Mouse (Mus musculus) E14TG2a.4 (cell line): ENCODE data around the gene Loxl1.
A peak's percentile ranks its signal among the peaks of the same experiment; 100 is the strongest.

Experiments
- H3K27me3 ChIP-seq: 2 replicates; pipeline ENCODE4 v1.6.1; 2014; ENCODE audit warnings: low read length, control low read depth; ENCODE audit not compliant: insufficient read depth
- H3K36me3 ChIP-seq: 2 replicates; pipeline ENCODE4 v1.6.1; 2014; ENCODE audit warnings: low read length, control low read depth; ENCODE audit not compliant: insufficient read depth
- H3K4me1 ChIP-seq: replicated peaks from 2 replicates; pipeline ENCODE4 v1.6.1; 2014; ENCODE audit warnings: low read depth, low read length, control low read depth
- H3K4me3 ChIP-seq: replicated peaks from 2 replicates; pipeline ENCODE4 v1.5.1; 2014; ENCODE audit warnings: mild to moderate bottlenecking, low read length
- H3K9me3 ChIP-seq: 2 replicates; pipeline ENCODE4 v1.6.1; 2014; ENCODE audit warnings: low read length, control low read depth
- CTCF ChIP-seq: conservative IDR thresholded peaks from 2 replicates; pipeline ENCODE4 v1.5.1; 2014; ENCODE audit warnings: low read length
- NANOG ChIP-seq: IDR thresholded peaks from 2 replicates; pipeline ENCODE4 v1.6.1; 2014; ENCODE audit warnings: borderline replicate concordance, low read length, mixed read lengths
- POU5F1 ChIP-seq: IDR thresholded peaks from 2 replicates; pipeline ENCODE4 v1.6.1; 2014; ENCODE audit warnings: low read length, borderline replicate concordance

Loxl1 gene

DNA sequence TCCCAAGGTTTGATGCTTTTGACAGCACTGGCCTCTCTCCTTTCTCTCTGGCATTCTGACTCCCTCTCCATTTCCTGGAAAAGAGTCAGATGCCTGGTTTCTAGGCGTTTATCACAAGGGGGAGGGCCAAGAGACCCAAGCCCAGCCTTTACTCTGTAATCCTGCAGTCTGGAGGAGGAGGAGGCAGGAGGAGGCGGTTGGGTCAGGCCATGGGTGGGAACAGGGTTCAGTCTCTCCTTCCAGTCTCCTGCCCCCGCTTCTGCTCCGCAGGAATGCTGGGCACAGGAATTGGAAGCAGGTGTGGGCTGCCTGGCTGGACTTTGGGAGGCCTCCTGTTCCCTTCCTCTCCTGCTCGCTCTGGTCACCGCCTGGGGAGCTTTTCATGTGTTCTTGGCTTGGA, 7.3 kb downstream of the Loxl1 start:
- Histone ChIP-seq H3K9me3 (no peaks in the 10 kb centered on the region), H3K4me1 (peaks cover 21% of the 10 kb centered on the region), H3K4me3 (no peak overlapping the region), H3K36me3 (no peaks in the 10 kb centered on the region), H3K27me3 (peaks cover 62% of the 10 kb centered on the region)
- TF ChIP-seq CTCF (no peak), NANOG (no peak), POU5F1 (no peak)

DNA sequence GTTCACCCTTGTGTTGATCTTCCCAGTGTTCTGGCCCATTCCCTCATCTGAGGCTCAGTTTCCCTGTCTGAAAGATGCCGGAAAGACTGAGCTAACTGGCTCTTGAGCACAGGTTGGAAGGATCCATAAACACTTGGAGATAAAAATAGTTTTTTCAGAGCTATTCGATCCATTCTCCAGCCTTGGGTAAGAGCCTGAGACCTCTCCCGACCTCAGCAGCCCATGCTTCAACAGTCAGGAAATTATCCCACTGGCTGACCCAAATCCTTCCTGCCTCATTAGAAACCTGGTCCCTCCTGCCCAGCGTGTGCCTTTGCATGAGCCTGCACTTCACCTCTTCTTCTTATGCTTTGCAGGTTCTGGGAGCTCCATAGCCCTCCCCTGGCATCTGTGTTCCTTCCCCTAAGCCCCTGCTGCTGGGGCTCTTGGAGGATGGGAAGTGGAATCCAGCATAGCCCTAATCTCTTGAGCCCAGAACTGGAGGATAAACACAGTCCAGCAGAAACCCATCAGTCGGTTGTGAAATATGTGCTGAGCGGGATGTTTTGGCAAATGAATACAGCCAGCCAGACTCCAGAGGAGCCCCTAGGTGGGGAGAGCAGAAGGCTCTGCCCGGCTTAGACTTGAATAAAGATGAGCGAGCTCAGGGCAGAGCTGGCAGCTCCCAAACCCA, 9.3 kb downstream of the Loxl1 start:
- Histone ChIP-seq H3K9me3 (no peaks in the 10 kb centered on the region), H3K4me3 (no peak overlapping the region), H3K27me3 (peaks cover 48% of the 10 kb centered on the region), H3K36me3 (no peaks in the 10 kb centered on the region), H3K4me1 (peaks cover 32% of the 10 kb centered on the region)
- TF ChIP-seq NANOG (no peak), POU5F1 (no peak), CTCF (no peak)

DNA sequence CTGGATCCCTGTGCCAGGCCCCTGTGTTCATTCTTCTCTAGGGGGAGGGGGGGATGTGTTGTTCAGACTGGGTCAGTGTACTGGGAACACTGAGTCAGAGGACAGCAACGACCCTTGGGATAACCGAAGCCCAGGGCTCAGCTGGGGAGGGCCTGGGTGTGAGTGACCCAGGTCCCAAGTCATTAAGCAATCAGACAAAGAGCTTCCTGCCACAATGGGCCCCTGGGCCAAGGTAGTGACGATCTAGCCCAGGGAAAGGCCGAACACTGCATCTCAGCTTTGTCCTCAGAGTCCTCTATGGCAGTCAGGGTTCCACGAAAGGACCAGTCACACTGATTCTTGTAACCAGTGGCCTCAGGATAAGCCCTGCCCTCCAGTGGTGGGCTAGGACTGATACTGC, 9.9 kb downstream of the Loxl1 start:
- H3K36me3 ChIP-seq, result no peaks in the 10 kb centered on the region
- H3K4me3 ChIP-seq, result no peak overlapping the region
- peaks cover 28% of the 10 kb centered on the region for H3K4me1 ChIP-seq
- H3K27me3 ChIP-seq, result peaks cover 43% of the 10 kb centered on the region
- no peaks in the 10 kb centered on the region for H3K9me3 ChIP-seq
- TF ChIP-seq POU5F1, result no peak
- TF ChIP-seq NANOG, result no peak
- TF ChIP-seq CTCF, result no peak

DNA sequence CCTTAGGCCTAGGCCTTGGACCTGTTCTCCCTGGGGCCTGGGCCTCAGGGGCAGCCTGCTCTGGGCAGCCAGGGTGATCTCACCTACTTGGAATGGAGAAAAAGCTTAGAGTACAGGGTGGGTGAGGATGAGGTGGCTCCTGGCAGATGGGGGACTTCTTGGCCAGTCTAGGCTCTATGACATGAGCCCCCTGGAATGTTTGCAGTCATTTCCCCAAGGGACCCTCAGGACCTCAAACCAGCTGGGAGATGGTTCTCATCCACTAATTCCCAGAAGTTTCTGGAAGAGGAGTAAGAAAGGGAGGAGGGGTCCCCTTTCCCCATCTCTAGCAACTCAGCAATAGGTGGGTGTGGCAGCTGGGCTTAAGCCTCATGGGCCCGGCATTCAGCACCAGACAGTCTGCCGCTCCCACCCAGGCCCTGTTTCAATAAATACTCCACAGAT, 13.6 kb downstream of the Loxl1 start:
- TF ChIP-seq NANOG (no peak), POU5F1 (no peak), CTCF (no peak)

DNA sequence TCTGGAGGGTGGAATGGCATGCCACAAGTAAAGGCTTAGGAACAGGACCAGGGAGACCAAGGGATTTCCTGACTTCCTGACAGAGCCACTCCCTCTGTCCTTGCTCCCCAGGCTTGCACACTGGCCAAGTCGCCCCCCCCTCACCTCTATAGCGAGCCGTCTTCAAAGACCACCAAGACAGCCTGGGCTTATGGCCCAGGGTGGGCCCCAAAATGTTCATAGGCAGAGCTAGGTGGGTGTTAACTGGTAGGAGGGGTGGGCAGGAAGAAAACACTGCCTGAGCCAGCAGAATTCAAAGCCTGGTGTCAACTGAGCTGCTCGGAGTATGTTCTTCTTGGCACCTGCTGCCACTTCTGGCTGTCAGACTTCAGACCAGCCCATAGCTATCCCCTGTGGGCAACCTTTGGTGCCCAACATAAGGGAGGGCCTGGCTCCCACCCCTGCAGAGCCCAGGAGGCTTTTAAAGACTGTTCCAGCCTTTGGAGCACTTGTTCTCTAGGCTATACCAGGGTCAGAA, 15.0 kb downstream of the Loxl1 start:
- H3K4me1 ChIP-seq, result peaks cover 56% of the 10 kb centered on the region
- TF ChIP-seq POU5F1 (no peak), CTCF (no peak), NANOG (no peak)
- no peaks in the 10 kb centered on the region for H3K9me3 ChIP-seq

More for the DNA sequence above, 13.6 kb downstream of the Loxl1 start:
- H3K36me3 ChIP-seq, result no peaks in the 10 kb centered on the region
- H3K4me3 ChIP-seq, result 0 out of 2 replicates have a peak overlapping the region, but pooled peaks have one; percentile 0
- H3K4me1 ChIP-seq, result peaks cover 46% of the 10 kb centered on the region
- peaks cover 17% of the 10 kb centered on the region for H3K27me3 ChIP-seq
- no peaks in the 10 kb centered on the region for H3K9me3 ChIP-seq

DNA sequence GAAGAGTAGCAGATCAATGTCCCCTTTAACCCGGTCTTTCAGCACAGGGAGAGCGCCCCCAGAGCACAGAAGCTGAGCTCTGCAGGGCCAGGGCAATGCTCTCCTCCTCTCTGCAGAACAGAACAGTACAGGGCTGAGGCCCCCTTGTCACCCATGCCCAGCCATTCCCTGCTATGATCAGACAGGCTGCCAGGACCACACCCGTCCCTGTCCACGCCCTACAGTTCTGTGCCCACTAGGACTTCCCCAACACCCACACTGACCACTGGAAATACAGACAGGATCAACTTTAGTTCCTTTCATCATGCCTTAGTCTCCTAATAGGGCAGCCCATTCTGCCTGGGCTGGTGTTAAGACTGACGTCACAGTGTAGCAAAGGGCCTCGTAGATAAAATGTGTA, 15.9 kb downstream of the Loxl1 start:
- Histone ChIP-seq H3K4me3 (no peak overlapping the region), H3K36me3 (no peaks in the 10 kb centered on the region), H3K27me3 (peaks cover 2% of the 10 kb centered on the region; the same call in 1 of the 2 replicates), H3K9me3 (no peaks in the 10 kb centered on the region), H3K4me1 (peaks cover 64% of the 10 kb centered on the region)
- TF ChIP-seq NANOG (no peak), POU5F1 (no peak), CTCF (no peak)

More for the DNA sequence above, 15.0 kb downstream of the Loxl1 start:
- Histone ChIP-seq H3K4me3 (no peak overlapping the region), H3K27me3 (peaks cover 4% of the 10 kb centered on the region), H3K36me3 (no peaks in the 10 kb centered on the region)

DNA sequence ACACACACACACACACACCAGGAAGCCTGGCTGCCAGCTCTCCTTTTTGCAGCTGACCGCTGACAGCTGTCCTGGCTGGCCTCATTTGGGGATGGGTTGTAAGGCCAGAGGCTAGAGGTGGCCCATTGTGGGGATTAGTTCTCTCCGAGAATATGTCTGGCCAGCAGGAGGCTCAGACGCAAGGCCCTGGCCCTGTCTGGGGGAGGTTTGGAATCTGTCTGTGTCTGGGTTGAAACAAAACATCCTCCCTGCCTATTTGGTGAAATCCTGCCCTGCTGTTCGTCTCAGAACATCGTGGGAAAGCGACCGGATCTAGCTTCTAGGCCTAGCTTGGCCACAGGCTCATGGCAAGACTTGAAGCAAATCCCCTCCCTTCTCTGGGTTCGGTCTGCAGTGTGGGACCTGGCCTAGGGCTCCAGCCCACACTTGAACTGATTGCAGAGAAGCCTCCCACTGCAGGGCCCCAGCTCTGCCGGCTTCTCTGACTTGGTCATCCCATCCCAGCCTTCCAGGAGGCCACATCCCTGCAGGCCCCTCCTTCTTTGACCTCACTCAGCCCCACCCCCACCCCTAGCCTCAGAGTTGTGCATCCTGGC, 17.1 kb downstream of the Loxl1 start:
- Histone ChIP-seq H3K27me3 (0 out of 2 replicates have a peak, but pooled peaks cover 3% of the 10 kb centered on the region), H3K36me3 (no peaks in the 10 kb centered on the region), H3K4me1 (peaks cover 66% of the 10 kb centered on the region), H3K9me3 (no peaks in the 10 kb centered on the region), H3K4me3 (peak overlapping the region; percentile 39)
- TF ChIP-seq CTCF, result no peak
- no peak for TF ChIP-seq POU5F1
- TF ChIP-seq NANOG, result no peak

DNA sequence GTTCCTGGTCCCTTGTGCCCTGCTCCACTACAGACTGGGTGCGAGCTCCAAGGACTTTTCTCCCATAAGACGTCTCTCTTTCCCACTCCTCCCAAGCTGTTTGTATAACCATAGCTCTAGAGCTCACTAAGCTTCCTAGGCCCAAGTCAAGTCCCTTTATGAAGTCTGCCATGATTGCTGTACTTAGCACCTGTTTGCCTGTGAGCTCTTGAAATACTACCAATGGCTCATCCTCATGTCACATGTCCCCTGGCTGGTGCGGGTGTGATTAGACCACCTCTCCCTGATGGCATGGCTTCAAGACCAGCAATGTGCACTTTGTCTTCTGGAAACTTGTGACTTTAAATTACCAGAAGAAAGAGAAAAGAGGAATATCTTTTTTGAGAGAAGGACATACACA, 17.6 kb downstream of the Loxl1 start:
- Histone ChIP-seq H3K4me1 (peaks cover 66% of the 10 kb centered on the region), H3K27me3 (0 out of 2 replicates have a peak, but pooled peaks cover 3% of the 10 kb centered on the region), H3K9me3 (no peaks in the 10 kb centered on the region), H3K4me3 (no peak overlapping the region), H3K36me3 (no peaks in the 10 kb centered on the region)
- TF ChIP-seq POU5F1 (no peak), CTCF (no peak), NANOG (no peak)
